Mouse (Mus musculus) spleen, adult 12 weeks (tissue): Measurements from ENCODE around the gene Mrgprb4.

ENCODE experiments used
- DNase-seq: peaks from one replicate; pipeline ENCODE4 v3.0.0; 2022; ENCODE audit warnings: low spot score

The Mrgprb4 gene

GRCm38 (mm10) chr7:48199188-48199587 is at the start of gene Mrgprb4:
Gene Mrgprb4 (minus strand): TSS chr7:48199288.
- DNase-seq = no peak

- DNase-seq = no peak
Observed at GRCm38 (mm10) chr7:48226114-48226513, 27.0 kb upstream of the Mrgprb4 start.

- DNase-seq = no peak
Observed at GRCm38 (mm10) chr7:48225065-48225464, 26.0 kb upstream of the Mrgprb4 start.

- DNase-seq = no peak
Observed at GRCm38 (mm10) chr7:48168919-48169318, 30.2 kb downstream of the Mrgprb4 start, which contains the start of gene Mrgprb5. Gene Mrgprb5 (minus strand): TSS chr7:48169019.

GRCm38 (mm10) chr7:48167471-48167870 is 31.6 kb downstream of the Mrgprb4 start:
- no peak for DNase-seq
